Mouse (Mus musculus): ENCODE data around the gene Arhgef3. TPM values are rescaled to one million over a fixed set of nuclear protein-coding genes. Genes with fewer than 3 reads are reported as not detected.

The Arhgef3 gene
- polyA plus RNA-seq, 1 experiment from 2014 or later: 2.9 TPM

DNA sequence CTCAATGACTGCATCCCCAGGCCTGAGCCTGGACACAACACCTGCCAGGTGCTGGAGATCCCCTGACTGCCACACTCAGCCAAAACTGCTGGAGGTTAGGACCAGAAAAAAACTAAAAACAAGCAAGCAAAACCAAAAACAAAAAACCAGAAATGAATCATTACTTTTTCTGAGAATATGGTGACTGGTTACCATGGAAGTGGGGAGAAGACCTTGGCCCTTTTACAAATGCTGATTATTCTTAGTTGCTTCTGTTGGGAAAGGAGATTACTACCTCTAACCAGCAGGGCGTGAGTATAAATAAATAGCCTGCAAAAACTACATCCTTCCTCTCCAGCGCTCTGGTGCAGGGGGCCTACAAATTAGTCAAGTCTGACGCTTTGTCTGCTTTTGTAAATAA is 194.1 kb downstream of the Arhgef3 start:
- Histone ChIP-seq H3K4me3 (ENCODE audit: low read depth, low read length) (no peak overlapping the region), H3K27me3 (ENCODE audit: control insufficient read depth, insufficient read depth, low read length) (no peaks in the 10 kb centered on the region), H3K4me1 (replicated peaks; ENCODE audit: control insufficient read depth, insufficient read depth, low read length) (no peaks in the 10 kb centered on the region), H3K27ac (ENCODE audit: low read depth, low read length) (no peak overlapping the region), H3K36me3 (ENCODE audit: control insufficient read depth, insufficient read depth, low read length) (no peaks in the 10 kb centered on the region), H3K4me2 (ENCODE audit: low read depth, low read length, severe bottlenecking) (no peak overlapping the region), H3K9ac (ENCODE audit: low read length) (no peak overlapping the region), H3K9me3 (ENCODE audit: control insufficient read depth, low read length) (no peaks in the 10 kb centered on the region)
- no peak for DNase-seq (ENCODE audit: low spot score)
- no peak for ATAC-seq (replicated peaks; ENCODE audit: low FRiP score)
- WGBS: 78% methylated on average over 3 of the region's 3 CpGs

DNA sequence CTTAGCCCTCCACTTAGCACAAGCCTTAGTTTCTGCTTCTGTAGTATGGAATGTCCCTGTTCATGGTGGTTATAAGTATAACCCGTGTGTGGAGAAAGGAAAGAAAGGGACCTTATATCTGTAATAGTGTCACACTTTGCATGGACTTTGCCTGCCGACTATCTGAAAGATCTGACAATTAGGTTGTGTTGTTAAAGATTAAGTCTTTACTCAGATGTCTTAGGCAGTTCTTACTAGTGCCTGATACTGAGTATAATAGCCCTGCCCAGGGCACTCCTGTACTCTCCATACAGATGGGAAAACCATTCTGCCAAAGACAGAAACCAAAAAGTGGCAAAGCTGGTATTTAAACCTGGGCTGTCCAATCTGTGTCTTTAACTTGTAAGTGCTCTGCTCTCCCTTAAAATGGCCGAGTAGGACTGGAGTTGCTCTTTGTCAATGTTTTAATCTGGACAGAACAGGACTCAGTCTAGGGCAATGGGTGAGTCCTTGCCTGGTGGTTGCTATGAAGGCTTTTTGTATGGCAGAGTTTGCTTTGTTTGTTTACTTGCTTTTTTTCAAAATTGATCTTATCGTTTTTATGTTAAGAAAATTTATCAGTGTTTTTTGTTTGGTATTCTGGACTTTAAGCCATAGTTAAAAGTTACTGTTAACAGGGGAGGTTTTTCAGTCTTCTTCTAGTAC is 196.0 kb downstream of the Arhgef3 start:
- no peak for ATAC-seq (replicated peaks; ENCODE audit: low FRiP score)
- WGBS: 80% methylated on average over 4 of the region's 4 CpGs

DNA sequence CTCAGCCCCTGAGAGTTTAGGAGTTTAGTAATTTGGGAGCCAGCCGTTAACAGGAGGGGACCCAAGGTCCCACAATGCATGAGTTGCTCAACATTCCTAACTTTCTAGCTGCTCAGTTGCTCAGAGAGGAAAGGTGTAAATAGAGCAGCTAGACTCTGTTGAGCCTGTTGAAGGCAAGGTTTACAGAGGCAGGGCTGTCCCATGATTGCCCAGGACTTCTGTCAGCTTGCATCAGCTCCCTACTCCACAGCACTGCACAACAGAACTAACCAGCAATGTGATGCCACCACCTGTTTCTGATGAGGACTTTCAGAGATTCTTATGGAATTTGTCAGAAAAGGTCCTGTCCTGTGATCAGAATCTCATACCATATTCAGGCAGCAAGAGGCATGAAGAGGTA is 197.7 kb downstream of the Arhgef3 start:
- Histone ChIP-seq H3K27me3 (ENCODE audit: control insufficient read depth, insufficient read depth, low read length) (no peaks in the 10 kb centered on the region), H3K4me2 (ENCODE audit: low read depth, low read length, severe bottlenecking) (no peak overlapping the region), H3K27ac (ENCODE audit: low read depth, low read length) (no peak overlapping the region), H3K9me3 (ENCODE audit: control insufficient read depth, low read length) (no peaks in the 10 kb centered on the region), H3K9ac (ENCODE audit: low read length) (no peak overlapping the region), H3K4me1 (replicated peaks; ENCODE audit: control insufficient read depth, insufficient read depth, low read length) (no peaks in the 10 kb centered on the region), H3K36me3 (ENCODE audit: control insufficient read depth, insufficient read depth, low read length) (no peaks in the 10 kb centered on the region), H3K4me3 (ENCODE audit: low read depth, low read length) (no peak overlapping the region)
- 77% methylated on average over 1 of the region's 1 CpGs for WGBS
- no peak for DNase-seq (ENCODE audit: low spot score)
- no peak for ATAC-seq (replicated peaks; ENCODE audit: low FRiP score)

More for the DNA sequence above, 196.0 kb downstream of the Arhgef3 start:
- no peak for DNase-seq (ENCODE audit: low spot score)
- H3K4me2 ChIP-seq (ENCODE audit: low read depth, low read length, severe bottlenecking): no peak overlapping the region
- no peaks in the 10 kb centered on the region for H3K36me3 ChIP-seq (ENCODE audit: control insufficient read depth, insufficient read depth, low read length)
- no peaks in the 10 kb centered on the region for H3K4me1 ChIP-seq (replicated peaks; ENCODE audit: control insufficient read depth, insufficient read depth, low read length)
- H3K27ac ChIP-seq (ENCODE audit: low read depth, low read length): no peak overlapping the region
- no peaks in the 10 kb centered on the region for H3K9me3 ChIP-seq (ENCODE audit: control insufficient read depth, low read length)
- no peaks in the 10 kb centered on the region for H3K27me3 ChIP-seq (ENCODE audit: control insufficient read depth, insufficient read depth, low read length)
- H3K9ac ChIP-seq (ENCODE audit: low read length): no peak overlapping the region
- no peak overlapping the region for H3K4me3 ChIP-seq (ENCODE audit: low read depth, low read length)

DNA sequence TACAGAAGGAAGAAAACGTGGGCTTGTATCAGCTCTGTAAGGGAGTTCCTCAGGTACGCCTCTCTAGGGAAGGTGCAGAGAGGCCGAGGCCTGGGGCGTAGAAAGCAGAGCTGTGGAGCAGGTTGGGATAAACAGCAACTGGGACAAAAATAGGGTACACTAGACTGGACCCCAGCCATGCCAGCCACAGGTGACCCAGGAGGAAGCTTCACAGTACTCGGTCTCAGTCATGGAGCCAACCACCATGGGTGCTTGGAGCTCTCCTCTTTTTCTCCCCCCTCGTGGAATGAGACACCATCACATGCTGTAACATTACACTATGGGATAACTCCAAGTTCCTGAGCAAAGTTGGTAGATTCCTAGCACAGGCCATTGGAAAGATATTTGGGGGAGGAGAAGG is 201.0 kb downstream of the Arhgef3 start:
- Histone ChIP-seq H3K4me2 (ENCODE audit: low read depth, low read length, severe bottlenecking) (no peak overlapping the region), H3K9ac (ENCODE audit: low read length) (no peak overlapping the region), H3K9me3 (ENCODE audit: control insufficient read depth, low read length) (no peaks in the 10 kb centered on the region), H3K4me3 (ENCODE audit: low read depth, low read length) (no peak overlapping the region), H3K27ac (ENCODE audit: low read depth, low read length) (no peak overlapping the region), H3K4me1 (replicated peaks; ENCODE audit: control insufficient read depth, insufficient read depth, low read length) (no peaks in the 10 kb centered on the region), H3K27me3 (ENCODE audit: control insufficient read depth, insufficient read depth, low read length) (no peaks in the 10 kb centered on the region), H3K36me3 (ENCODE audit: control insufficient read depth, insufficient read depth, low read length) (no peaks in the 10 kb centered on the region)
- WGBS: 86% methylated on average over 6 of the region's 6 CpGs
- DNase-seq (ENCODE audit: low spot score): no peak
- no peak for ATAC-seq (replicated peaks; ENCODE audit: low FRiP score)

DNA sequence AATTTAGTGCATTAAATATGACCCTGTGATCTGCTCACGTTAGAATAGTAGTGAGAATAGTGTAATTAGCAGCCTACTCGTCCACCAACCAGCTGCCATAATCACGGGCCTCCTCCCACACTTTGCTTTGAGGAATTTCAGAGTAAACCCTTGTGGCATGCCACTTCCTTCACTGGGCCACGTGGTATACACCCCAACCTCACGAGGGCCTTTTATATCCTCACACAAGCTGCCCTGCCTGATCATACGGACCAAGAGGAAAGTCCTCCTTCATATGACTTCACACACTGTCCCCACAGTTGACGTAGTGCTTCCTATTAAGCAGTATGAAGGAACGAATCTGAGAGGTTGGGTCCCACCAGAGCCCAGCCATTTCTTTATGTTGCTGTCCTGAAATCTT is 202.4 kb downstream of the Arhgef3 start:
- no peaks in the 10 kb centered on the region for H3K4me1 ChIP-seq (replicated peaks; ENCODE audit: control insufficient read depth, insufficient read depth, low read length)
- H3K4me2 ChIP-seq (ENCODE audit: low read depth, low read length, severe bottlenecking): no peak overlapping the region
- no peak overlapping the region for H3K9ac ChIP-seq (ENCODE audit: low read length)
- 80% methylated on average over 8 of the region's 8 CpGs for WGBS
- H3K9me3 ChIP-seq (ENCODE audit: control insufficient read depth, low read length): no peaks in the 10 kb centered on the region
- H3K4me3 ChIP-seq (ENCODE audit: low read depth, low read length): no peak overlapping the region
- ATAC-seq (replicated peaks; ENCODE audit: low FRiP score) (no peak), DNase-seq (ENCODE audit: low spot score) (no peak)
- no peak overlapping the region for H3K27ac ChIP-seq (ENCODE audit: low read depth, low read length)
- no peaks in the 10 kb centered on the region for H3K36me3 ChIP-seq (ENCODE audit: control insufficient read depth, insufficient read depth, low read length)
- no peaks in the 10 kb centered on the region for H3K27me3 ChIP-seq (ENCODE audit: control insufficient read depth, insufficient read depth, low read length)

DNA sequence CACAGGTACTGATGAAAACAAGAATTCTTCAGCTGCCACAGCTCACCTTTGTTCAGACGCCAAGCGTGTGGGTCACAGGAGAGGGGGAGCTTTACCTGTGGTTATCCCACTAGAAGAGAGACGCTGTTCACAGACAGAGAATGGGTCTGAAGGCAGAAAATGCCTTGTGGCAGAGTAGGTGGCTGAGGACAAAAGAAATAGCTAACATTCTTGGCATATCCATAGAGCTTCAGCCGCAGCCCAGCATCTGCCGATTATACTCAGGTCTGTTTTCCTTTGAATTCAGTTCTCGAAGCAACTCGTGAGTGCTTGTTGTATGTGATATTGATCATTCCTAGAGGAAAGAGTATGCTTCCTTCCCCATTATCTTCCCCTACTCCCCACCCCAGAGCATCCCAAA is 204.7 kb downstream of the Arhgef3 start:
- 73% methylated on average over 7 of the region's 7 CpGs for WGBS
- ATAC-seq (replicated peaks; ENCODE audit: low FRiP score) (no peak), DNase-seq (ENCODE audit: low spot score) (no peak)
- H3K9me3 ChIP-seq (ENCODE audit: control insufficient read depth, low read length): no peaks in the 10 kb centered on the region
- no peak overlapping the region for H3K9ac ChIP-seq (ENCODE audit: low read length)
- H3K4me3 ChIP-seq (ENCODE audit: low read depth, low read length): no peak overlapping the region
- no peaks in the 10 kb centered on the region for H3K4me1 ChIP-seq (replicated peaks; ENCODE audit: control insufficient read depth, insufficient read depth, low read length)
- no peaks in the 10 kb centered on the region for H3K36me3 ChIP-seq (ENCODE audit: control insufficient read depth, insufficient read depth, low read length)
- H3K27ac ChIP-seq (ENCODE audit: low read depth, low read length): no peak overlapping the region
- H3K27me3 ChIP-seq (ENCODE audit: control insufficient read depth, insufficient read depth, low read length): no peaks in the 10 kb centered on the region
- H3K4me2 ChIP-seq (ENCODE audit: low read depth, low read length, severe bottlenecking): no peak overlapping the region

DNA sequence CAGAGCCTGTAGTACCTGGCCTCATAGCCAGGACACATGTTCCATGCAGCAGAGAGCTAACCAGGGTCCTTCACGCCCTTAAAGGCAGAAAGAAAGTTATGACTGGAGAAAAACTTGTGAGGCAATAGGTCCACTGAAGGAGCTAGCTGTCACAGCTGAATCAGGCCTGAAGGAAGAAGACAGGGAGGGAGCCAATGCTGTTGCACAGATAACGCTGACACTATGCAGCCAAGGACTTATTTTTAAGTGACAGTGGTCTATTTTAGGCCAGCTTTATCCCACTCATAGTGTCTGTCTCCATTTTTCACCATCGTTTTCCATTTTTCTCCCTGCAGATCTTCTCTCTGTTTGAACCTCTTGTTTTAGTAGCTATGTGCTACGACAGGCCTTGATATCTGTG is 207.3 kb downstream of the Arhgef3 start:
- Histone ChIP-seq H3K9me3 (ENCODE audit: control insufficient read depth, low read length) (no peaks in the 10 kb centered on the region), H3K27ac (ENCODE audit: low read depth, low read length) (no peak overlapping the region), H3K4me1 (replicated peaks; ENCODE audit: control insufficient read depth, insufficient read depth, low read length) (no peaks in the 10 kb centered on the region), H3K4me2 (ENCODE audit: low read depth, low read length, severe bottlenecking) (no peak overlapping the region), H3K9ac (ENCODE audit: low read length) (no peak overlapping the region), H3K27me3 (ENCODE audit: control insufficient read depth, insufficient read depth, low read length) (no peaks in the 10 kb centered on the region), H3K36me3 (ENCODE audit: control insufficient read depth, insufficient read depth, low read length) (no peaks in the 10 kb centered on the region), H3K4me3 (ENCODE audit: low read depth, low read length) (no peak overlapping the region)
- no peak for ATAC-seq (replicated peaks; ENCODE audit: low FRiP score)
- no peak for DNase-seq (ENCODE audit: low spot score)
- 86% methylated on average over 4 of the region's 4 CpGs for WGBS

DNA sequence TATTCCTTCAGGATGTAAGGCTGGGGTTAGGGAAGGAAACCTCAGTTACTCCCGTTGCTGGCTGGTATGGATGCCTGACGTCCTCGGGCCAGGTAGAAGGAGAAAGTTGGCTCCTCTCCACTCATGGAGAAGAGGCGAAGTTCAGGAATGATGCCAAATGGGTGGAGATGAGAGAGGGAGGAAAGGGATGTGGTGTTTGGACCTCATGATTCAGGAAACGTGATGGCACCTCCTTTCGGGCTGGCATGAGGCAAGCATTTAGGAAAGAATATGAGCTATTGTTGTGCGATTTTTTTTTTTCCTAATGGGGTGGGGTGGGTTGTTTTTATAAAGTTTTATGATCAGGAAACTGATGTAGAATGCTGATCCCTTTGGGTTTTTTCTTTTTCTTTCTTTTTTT is 210.0 kb downstream of the Arhgef3 start:
- Histone ChIP-seq H3K9me3 (ENCODE audit: control insufficient read depth, low read length) (no peaks in the 10 kb centered on the region), H3K4me3 (ENCODE audit: low read depth, low read length) (no peak overlapping the region), H3K9ac (ENCODE audit: low read length) (no peak overlapping the region), H3K4me2 (ENCODE audit: low read depth, low read length, severe bottlenecking) (no peak overlapping the region), H3K4me1 (replicated peaks; ENCODE audit: control insufficient read depth, insufficient read depth, low read length) (no peaks in the 10 kb centered on the region), H3K36me3 (ENCODE audit: control insufficient read depth, insufficient read depth, low read length) (no peaks in the 10 kb centered on the region), H3K27me3 (ENCODE audit: control insufficient read depth, insufficient read depth, low read length) (no peaks in the 10 kb centered on the region), H3K27ac (ENCODE audit: low read depth, low read length) (no peak overlapping the region)
- DNase-seq (ENCODE audit: low spot score): no peak
- no peak for ATAC-seq (replicated peaks; ENCODE audit: low FRiP score)
- WGBS: 89% methylated on average over 7 of the region's 7 CpGs

DNA sequence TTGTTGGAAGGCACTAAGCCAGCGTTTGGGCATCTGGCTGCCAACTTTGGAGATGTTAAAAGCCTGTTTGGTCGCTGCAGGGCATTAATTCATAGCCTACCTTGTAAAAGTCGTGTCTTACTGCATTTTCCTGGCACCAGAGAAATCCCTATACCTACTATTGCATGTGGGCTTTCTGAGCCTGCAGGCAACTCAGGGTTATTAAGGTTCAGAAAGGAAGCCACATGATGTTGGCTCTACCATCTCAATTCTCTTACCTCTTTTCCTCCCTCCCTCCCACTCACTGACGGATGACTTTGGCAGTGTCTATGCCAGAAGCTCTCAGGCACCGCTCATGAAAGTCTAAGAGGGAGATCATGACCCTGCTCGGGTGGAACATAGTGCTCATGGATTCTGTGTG is 210.8 kb downstream of the Arhgef3 start:
- H3K4me2 ChIP-seq (ENCODE audit: low read depth, low read length, severe bottlenecking): no peak overlapping the region
- DNase-seq (ENCODE audit: low spot score) (no peak), ATAC-seq (replicated peaks; ENCODE audit: low FRiP score) (no peak)
- no peaks in the 10 kb centered on the region for H3K36me3 ChIP-seq (ENCODE audit: control insufficient read depth, insufficient read depth, low read length)
- 84% methylated on average over 6 of the region's 6 CpGs for WGBS
- H3K9me3 ChIP-seq (ENCODE audit: control insufficient read depth, low read length): no peaks in the 10 kb centered on the region
- no peak overlapping the region for H3K9ac ChIP-seq (ENCODE audit: low read length)
- no peak overlapping the region for H3K4me3 ChIP-seq (ENCODE audit: low read depth, low read length)
- H3K4me1 ChIP-seq (replicated peaks; ENCODE audit: control insufficient read depth, insufficient read depth, low read length): no peaks in the 10 kb centered on the region
- no peak overlapping the region for H3K27ac ChIP-seq (ENCODE audit: low read depth, low read length)
- H3K27me3 ChIP-seq (ENCODE audit: control insufficient read depth, insufficient read depth, low read length): no peaks in the 10 kb centered on the region
